Mouse (Mus musculus) embryonic facial prominence, embryonic 13.5 days (tissue): Measurements from ENCODE around the gene Tnfsf10. TPM values are rescaled to one million over a fixed set of nuclear protein-coding genes. Genes with fewer than 3 reads are reported as not detected.

ENCODE experiments used
- ATAC-seq: fragments of 200-750 bp; cut with Nextera tagmentation; 2 replicates; pipeline ENCODE4 v1.8.0; 2017; ENCODE audit warnings: low read depth; ENCODE audit not compliant: insufficient number of reproducible peaks, insufficient read depth, low FRiP score, low TSS enrichment
- H3K27ac ChIP-seq: fragments of 300-500 bp; sonication (generic); 2 replicates; pipeline ENCODE4 v1.5.1; 2015; ENCODE audit warnings: moderate library complexity, mild to moderate bottlenecking, inconsistent platforms
- H3K27me3 ChIP-seq: fragments of 300-500 bp; sonication (generic); 2 replicates; pipeline ENCODE4 v1.6.1; 2015; ENCODE audit warnings: mild to moderate bottlenecking, inconsistent platforms
- H3K36me3 ChIP-seq: fragments of 300-500 bp; sonication (generic); 2 replicates; pipeline ENCODE4 v1.6.1; 2015; ENCODE audit warnings: mild to moderate bottlenecking, inconsistent platforms
- H3K4me1 ChIP-seq: fragments of 300-500 bp; sonication (generic); 2 replicates; pipeline ENCODE4 v1.6.1; 2015; ENCODE audit warnings: inconsistent platforms
- H3K4me2 ChIP-seq: fragments of 300-500 bp; sonication (generic); 2 replicates; pipeline ENCODE4 v1.6.1; 2015; ENCODE audit warnings: moderate library complexity, mild to moderate bottlenecking, inconsistent platforms
- H3K4me3 ChIP-seq: fragments of 300-500 bp; sonication (generic); 2 replicates; pipeline ENCODE4 v1.5.1; 2015; ENCODE audit warnings: mild to moderate bottlenecking, inconsistent platforms
- H3K9ac ChIP-seq: fragments of 300-500 bp; sonication (generic); 2 replicates; pipeline ENCODE4 v1.6.1; 2015; ENCODE audit warnings: mild to moderate bottlenecking, inconsistent platforms
- H3K9me3 ChIP-seq: fragments of 300-500 bp; sonication (generic); 2 replicates; pipeline ENCODE4 v1.6.1; 2016; ENCODE audit warnings: inconsistent platforms
- WGBS: fragments of 180-500 bp; shearing (Covaris S2); methylation state at CpG from one replicate; pipeline ENCODE4 v1.1.7; 2015; ENCODE audit warnings: mixed read lengths; 5-methylcytosine and 5-hydroxymethylcytosine counted together
- polyA plus RNA-seq: library from polyadenylated mRNA; unstranded; fragments of >200 nt; fragmentation: Nextera tagmentation; extraction: Ambion mirVana; gene quantifications from 2 replicates; pipeline ENCODE4 v1.2.1, GENCODE M21; 2015

The Tnfsf10 gene
- polyA plus RNA-seq, 1 experiment from 2014 or later, result 0.08 TPM

- peaks cover 27% of the 10 kb centered on the region for H3K27me3 ChIP-seq
- WGBS, result 72% methylated on average over 4 of the region's 4 CpGs
- H3K9ac ChIP-seq, result no peak overlapping the region
- H3K36me3 ChIP-seq, result no peaks in the 10 kb centered on the region
- H3K27ac ChIP-seq, result no peak overlapping the region
- no peaks in the 10 kb centered on the region for H3K4me1 ChIP-seq
- no peak for ATAC-seq
- no peak overlapping the region for H3K4me2 ChIP-seq
- no peaks in the 10 kb centered on the region for H3K9me3 ChIP-seq
- H3K4me3 ChIP-seq, result no peak overlapping the region
Observed at GRCm38 (mm10) chr3:27377935-27378334, 61.1 kb downstream of the Tnfsf10 start.

DNA sequence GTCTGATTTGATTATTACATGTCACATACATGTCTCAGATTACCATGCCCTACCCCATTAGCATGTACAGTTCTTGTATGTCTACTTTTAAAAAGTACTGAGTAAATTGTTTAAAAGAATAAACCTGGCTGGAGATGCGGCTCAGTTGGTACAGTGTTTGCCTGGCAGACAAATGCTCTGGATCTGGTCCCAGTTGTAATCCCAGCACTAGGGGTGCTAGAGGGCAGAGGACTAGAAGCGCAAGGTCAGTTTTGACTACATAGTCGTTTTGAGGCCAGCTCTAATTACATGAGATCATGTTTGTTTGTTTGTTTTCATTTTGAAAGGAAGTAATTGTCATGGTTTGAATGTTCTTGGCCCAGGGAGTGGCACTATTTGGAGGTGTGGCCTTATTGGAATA lies 68.0 kb downstream of the Tnfsf10 start:
- Histone ChIP-seq H3K9ac (no peak overlapping the region), H3K4me3 (no peak overlapping the region), H3K4me1 (no peaks in the 10 kb centered on the region), H3K9me3 (no peaks in the 10 kb centered on the region), H3K4me2 (no peak overlapping the region), H3K27me3 (no peaks in the 10 kb centered on the region), H3K27ac (no peak overlapping the region), H3K36me3 (no peaks in the 10 kb centered on the region)
- WGBS, result 56% methylated on average over 3 of the region's 3 CpGs
- no peak for ATAC-seq

DNA sequence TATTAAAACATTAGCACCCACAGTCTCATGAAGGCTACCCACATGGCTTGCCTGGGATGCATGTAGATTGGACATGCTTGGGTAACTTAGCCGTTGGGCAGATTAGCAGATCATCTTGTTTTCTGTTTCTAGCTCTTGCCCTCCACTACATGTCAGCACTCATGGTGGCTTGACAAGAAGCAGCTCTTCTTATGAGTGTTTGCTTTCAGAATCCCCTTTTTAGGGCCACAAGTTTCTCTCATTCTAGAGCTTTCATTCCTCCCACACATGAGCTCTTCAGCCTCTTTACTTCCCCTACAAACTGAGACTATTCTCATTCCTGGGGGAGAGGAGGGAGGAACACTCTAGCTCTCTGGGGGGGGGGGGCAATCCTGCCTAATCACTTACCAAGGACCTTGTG lies 73.1 kb downstream of the Tnfsf10 start:
- 87% methylated on average over 1 of the region's 1 CpGs for WGBS
- no peak for ATAC-seq

More for the DNA sequence above, 73.1 kb downstream of the Tnfsf10 start:
- Histone ChIP-seq H3K9ac (no peak overlapping the region), H3K27ac (no peak overlapping the region), H3K4me3 (no peak overlapping the region), H3K4me1 (no peaks in the 10 kb centered on the region), H3K27me3 (no peaks in the 10 kb centered on the region), H3K4me2 (no peak overlapping the region), H3K9me3 (no peaks in the 10 kb centered on the region), H3K36me3 (no peaks in the 10 kb centered on the region)

Other genes starting within 250 kb of the Tnfsf10 start
- 44.9 and 47.5 TPM in 2 replicates for gene Ect2, start 163.2 kb upstream of the Tnfsf10 start, polyA plus RNA-seq
- 3.9 and 4.8 TPM in 2 replicates for gene Nceh1, start 134.1 kb upstream of the Tnfsf10 start, polyA plus RNA-seq
- gene Ghsr, start 54.3 kb downstream of the Tnfsf10 start, polyA plus RNA-seq, result not detected in 2 replicates